Mouse (Mus musculus): ENCODE results near the gene Dpf3. TPM values are rescaled to one million over a fixed set of nuclear protein-coding genes. Genes with fewer than 3 reads are reported as not detected.

Dpf3 gene
- polyA plus RNA-seq, 1 experiment from 2014 or later: 13.0 TPM

DNA sequence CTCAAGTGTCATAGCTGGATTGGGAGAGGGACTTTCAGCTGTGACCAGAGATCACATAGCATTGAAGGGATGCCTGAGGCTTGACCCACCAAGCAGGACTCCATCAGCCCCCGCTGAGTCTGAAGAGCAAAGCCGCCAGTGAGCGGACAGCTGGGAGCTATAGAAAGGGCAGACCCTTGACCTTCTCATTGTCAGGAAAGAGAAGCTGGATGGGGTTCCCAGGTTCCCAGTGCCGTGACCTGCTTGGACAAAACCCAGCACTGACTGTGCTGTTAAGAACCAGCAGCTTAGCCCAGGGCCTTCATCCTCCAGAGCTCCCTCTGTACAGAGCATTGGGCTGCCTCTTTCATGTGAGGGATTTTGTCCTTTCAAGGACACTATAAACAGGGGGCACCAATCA is 260.5 kb downstream of the Dpf3 start:
- H3K9ac ChIP-seq (ENCODE audit: low read depth, low read length): no peak overlapping the region
- no peak for ATAC-seq (replicated peaks; ENCODE audit: low FRiP score)

DNA sequence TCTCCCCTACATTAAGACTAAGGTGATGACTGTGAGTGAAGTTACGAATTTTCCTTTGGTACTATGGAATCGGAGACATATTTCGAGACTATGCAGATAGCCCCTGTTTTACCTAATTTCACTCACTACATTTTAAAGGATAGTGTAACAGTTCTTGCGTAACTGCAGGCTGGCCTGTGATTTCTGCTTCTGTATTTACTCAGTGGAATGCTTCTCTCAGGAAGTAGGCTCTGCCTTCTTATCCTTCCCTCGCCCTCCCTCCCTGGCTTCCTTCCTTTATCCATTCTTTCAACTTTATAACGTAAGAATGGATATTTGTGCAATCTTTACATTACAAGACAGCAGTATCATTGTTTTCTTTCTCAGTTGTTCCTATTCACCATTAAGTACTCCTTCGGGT is 266.6 kb downstream of the Dpf3 start:
- Histone ChIP-seq H3K36me3 (ENCODE audit: control insufficient read depth, insufficient read depth, low read length) (no peaks in the 10 kb centered on the region), H3K27ac (ENCODE audit: low read depth, low read length) (no peak overlapping the region), H3K4me1 (replicated peaks; ENCODE audit: control insufficient read depth, insufficient read depth, low read length) (no peaks in the 10 kb centered on the region), H3K9me3 (ENCODE audit: control insufficient read depth, low read length) (no peaks in the 10 kb centered on the region), H3K4me2 (no peak overlapping the region), H3K27me3 (replicated peaks; ENCODE audit: control insufficient read depth, insufficient read depth, low read length) (no peaks in the 10 kb centered on the region), H3K4me3 (ENCODE audit: low read depth, low read length) (no peak overlapping the region), H3K9ac (ENCODE audit: low read depth, low read length) (no peak overlapping the region)
- WGBS: 61% methylated on average over 7 of the region's 7 CpGs
- no peak for ATAC-seq (replicated peaks; ENCODE audit: low FRiP score)
- DNase-seq (ENCODE audit: low spot score): no peak

More for the DNA sequence above, 260.5 kb downstream of the Dpf3 start:
- 76% methylated on average over 4 of the region's 4 CpGs for WGBS
- Histone ChIP-seq H3K4me1 (replicated peaks; ENCODE audit: control insufficient read depth, insufficient read depth, low read length) (no peaks in the 10 kb centered on the region), H3K36me3 (ENCODE audit: control insufficient read depth, insufficient read depth, low read length) (no peaks in the 10 kb centered on the region), H3K27ac (ENCODE audit: low read depth, low read length) (no peak overlapping the region), H3K9me3 (ENCODE audit: control insufficient read depth, low read length) (no peaks in the 10 kb centered on the region), H3K4me3 (ENCODE audit: low read depth, low read length) (no peak overlapping the region), H3K27me3 (replicated peaks; ENCODE audit: control insufficient read depth, insufficient read depth, low read length) (no peaks in the 10 kb centered on the region), H3K4me2 (no peak overlapping the region)
- no peak for DNase-seq (ENCODE audit: low spot score)

DNA sequence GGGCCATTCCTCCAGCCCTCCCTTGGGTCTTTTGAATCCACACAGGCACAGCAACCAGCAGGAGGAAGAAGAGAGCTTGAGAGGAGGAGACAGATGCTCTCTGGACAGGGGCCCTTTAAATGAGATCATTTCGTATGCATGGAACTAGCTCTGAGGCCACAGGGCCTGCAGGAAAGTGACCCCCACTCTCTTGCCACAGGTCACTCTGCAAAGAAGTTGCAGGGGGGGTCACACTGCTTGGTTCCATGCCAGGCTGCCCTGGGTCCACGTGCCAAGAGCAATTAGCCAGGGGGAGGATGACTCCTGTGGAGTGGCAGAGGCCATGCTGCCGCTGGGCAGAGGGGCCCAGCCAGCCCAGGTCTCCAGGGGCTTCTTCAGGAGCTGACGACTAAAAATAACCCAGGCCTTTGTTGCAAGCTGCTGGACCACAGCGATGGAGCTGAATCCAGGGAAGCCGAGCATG is 273.6 kb downstream of the Dpf3 start:
- no peaks in the 10 kb centered on the region for H3K9me3 ChIP-seq (ENCODE audit: control insufficient read depth, low read length)
- H3K27me3 ChIP-seq (replicated peaks; ENCODE audit: control insufficient read depth, insufficient read depth, low read length): no peaks in the 10 kb centered on the region
- no peaks in the 10 kb centered on the region for H3K36me3 ChIP-seq (ENCODE audit: control insufficient read depth, insufficient read depth, low read length)
- H3K4me2 ChIP-seq: no peak overlapping the region
- H3K27ac ChIP-seq (ENCODE audit: low read depth, low read length): no peak overlapping the region
- no peak overlapping the region for H3K9ac ChIP-seq (ENCODE audit: low read depth, low read length)
- DNase-seq (ENCODE audit: low spot score) (no peak), ATAC-seq (replicated peaks; ENCODE audit: low FRiP score) (no peak)
- H3K4me3 ChIP-seq (ENCODE audit: low read depth, low read length): no peak overlapping the region
- 59% methylated on average over 6 of the region's 6 CpGs for WGBS
- H3K4me1 ChIP-seq (replicated peaks; ENCODE audit: control insufficient read depth, insufficient read depth, low read length): peaks cover 12% of the 10 kb centered on the region; the same call in 1 of the 2 replicates

DNA sequence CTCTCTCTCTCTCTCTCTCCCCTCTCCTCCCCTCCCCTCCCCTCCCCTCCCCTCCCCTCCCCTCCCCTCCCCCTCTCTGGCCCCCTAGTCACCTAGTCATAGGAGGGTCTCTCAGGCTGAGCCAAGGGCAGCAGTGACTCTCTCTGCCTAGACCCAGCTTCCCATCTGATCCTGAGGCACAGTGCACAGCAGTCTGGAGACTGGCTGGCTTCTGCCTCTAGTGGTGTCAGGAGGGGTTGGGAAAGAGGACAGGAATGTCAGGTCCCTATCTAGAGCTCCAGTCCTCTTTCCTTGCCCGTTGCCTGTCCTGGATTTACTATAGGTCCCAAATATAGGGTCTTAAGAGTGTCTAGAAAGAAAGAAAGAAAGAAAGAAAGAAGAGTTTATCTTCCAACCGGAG is 275.5 kb downstream of the Dpf3 start:
- H3K4me2 ChIP-seq: no peak overlapping the region
- ATAC-seq (replicated peaks; ENCODE audit: low FRiP score) (no peak), DNase-seq (ENCODE audit: low spot score) (no peak)
- no peak overlapping the region for H3K4me3 ChIP-seq (ENCODE audit: low read depth, low read length)
- no peak overlapping the region for H3K27ac ChIP-seq (ENCODE audit: low read depth, low read length)
- no peaks in the 10 kb centered on the region for H3K27me3 ChIP-seq (replicated peaks; ENCODE audit: control insufficient read depth, insufficient read depth, low read length)
- no peaks in the 10 kb centered on the region for H3K9me3 ChIP-seq (ENCODE audit: control insufficient read depth, low read length)
- 58% methylated on average over 2 of the region's 2 CpGs for WGBS
- no peak overlapping the region for H3K9ac ChIP-seq (ENCODE audit: low read depth, low read length)
- H3K4me1 ChIP-seq (replicated peaks; ENCODE audit: control insufficient read depth, insufficient read depth, low read length): peaks cover 12% of the 10 kb centered on the region; the same call in 1 of the 2 replicates
- H3K36me3 ChIP-seq (ENCODE audit: control insufficient read depth, insufficient read depth, low read length): no peaks in the 10 kb centered on the region

DNA sequence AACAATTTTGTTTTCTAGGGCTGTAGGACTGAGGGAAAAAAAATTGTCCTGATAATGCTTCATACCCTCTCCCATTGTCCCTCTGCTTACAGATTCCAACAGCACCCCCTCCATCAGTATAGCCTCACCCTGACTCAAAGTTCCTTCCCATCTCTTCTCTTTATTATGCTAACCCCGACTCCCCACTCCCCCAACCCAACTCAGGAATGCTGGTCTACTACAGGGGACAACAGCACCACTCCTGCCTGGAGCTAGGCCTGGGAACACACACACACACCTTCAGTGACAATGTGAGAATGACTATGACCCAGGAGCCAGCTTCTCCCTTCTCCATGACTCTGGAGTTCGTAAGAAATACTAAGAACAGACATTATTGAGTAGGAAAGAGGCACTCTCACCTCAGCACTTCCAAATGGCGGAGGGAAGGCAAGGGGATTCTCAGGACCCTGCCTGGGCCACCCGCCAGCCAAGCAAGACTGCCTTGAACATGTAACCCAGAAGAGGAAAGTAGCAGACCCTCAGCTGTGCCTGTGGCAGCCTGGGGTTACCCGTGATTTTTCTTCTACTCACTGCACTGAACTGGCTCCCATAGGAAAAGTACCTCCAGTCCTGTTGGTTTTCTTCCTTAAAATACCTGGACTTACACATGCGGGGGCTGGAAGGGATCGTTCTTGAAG is 276.2 kb downstream of the Dpf3 start:
- H3K4me1 ChIP-seq (replicated peaks; ENCODE audit: control insufficient read depth, insufficient read depth, low read length): peaks cover 12% of the 10 kb centered on the region; the same call in 1 of the 2 replicates
- 76% methylated on average over 7 of the region's 7 CpGs for WGBS
- H3K4me2 ChIP-seq: no peak overlapping the region
- no peak overlapping the region for H3K9ac ChIP-seq (ENCODE audit: low read depth, low read length)
- H3K27me3 ChIP-seq (replicated peaks; ENCODE audit: control insufficient read depth, insufficient read depth, low read length): no peaks in the 10 kb centered on the region
- DNase-seq (ENCODE audit: low spot score) (no peak), ATAC-seq (replicated peaks; ENCODE audit: low FRiP score) (no peak)
- H3K4me3 ChIP-seq (ENCODE audit: low read depth, low read length): no peak overlapping the region
- H3K36me3 ChIP-seq (ENCODE audit: control insufficient read depth, insufficient read depth, low read length): no peaks in the 10 kb centered on the region
- H3K27ac ChIP-seq (ENCODE audit: low read depth, low read length): no peak overlapping the region
- no peaks in the 10 kb centered on the region for H3K9me3 ChIP-seq (ENCODE audit: control insufficient read depth, low read length)

DNA sequence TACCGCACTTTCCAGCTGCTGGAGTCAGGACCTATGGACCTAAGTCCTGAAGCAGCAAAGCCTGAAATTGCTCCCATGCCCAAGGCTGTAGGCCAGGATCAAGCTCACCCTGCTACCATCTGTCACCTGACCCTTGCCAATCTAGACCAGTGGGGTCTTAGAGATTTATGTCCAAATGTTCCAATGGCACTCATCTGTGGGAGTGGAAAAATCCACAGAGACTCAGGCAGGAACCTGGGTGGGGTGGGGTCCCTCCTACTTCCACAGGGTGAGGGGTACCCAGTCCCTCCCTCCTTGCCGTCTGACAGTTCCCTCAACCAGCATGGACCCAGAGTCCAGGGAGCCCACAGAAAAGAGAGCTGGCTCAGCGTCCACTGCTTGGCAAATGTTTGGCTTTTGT is 276.8 kb downstream of the Dpf3 start:
- ATAC-seq (replicated peaks; ENCODE audit: low FRiP score) (no peak), DNase-seq (ENCODE audit: low spot score) (no peak)
- Histone ChIP-seq H3K36me3 (ENCODE audit: control insufficient read depth, insufficient read depth, low read length) (no peaks in the 10 kb centered on the region), H3K4me1 (replicated peaks; ENCODE audit: control insufficient read depth, insufficient read depth, low read length) (peaks cover 12% of the 10 kb centered on the region; the same call in 1 of the 2 replicates), H3K27me3 (replicated peaks; ENCODE audit: control insufficient read depth, insufficient read depth, low read length) (no peaks in the 10 kb centered on the region), H3K4me3 (ENCODE audit: low read depth, low read length) (no peak overlapping the region), H3K27ac (ENCODE audit: low read depth, low read length) (no peak overlapping the region), H3K9me3 (ENCODE audit: control insufficient read depth, low read length) (no peaks in the 10 kb centered on the region), H3K4me2 (no peak overlapping the region), H3K9ac (ENCODE audit: low read depth, low read length) (no peak overlapping the region)
- 72% methylated on average over 3 of the region's 3 CpGs for WGBS

DNA sequence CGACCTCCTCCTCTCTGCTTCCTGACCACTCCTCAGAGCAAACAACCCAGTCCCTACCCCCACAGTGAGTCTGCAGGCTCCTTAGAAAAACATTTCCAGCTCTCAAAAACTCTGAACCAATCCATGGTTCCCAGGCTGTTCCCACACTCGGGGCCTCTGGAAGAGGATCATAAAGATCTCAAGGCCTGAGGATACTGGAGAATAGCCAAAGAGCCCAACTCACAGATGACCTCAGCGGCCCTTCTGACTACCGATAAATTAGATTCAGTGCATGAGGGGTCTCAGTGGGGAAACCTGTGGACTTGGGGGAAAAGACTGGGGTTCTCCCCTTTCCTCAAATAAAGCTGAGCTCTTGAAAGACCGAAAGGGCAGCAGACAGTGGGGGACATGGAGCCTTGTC is 277.2 kb downstream of the Dpf3 start:
- no peaks in the 10 kb centered on the region for H3K36me3 ChIP-seq (ENCODE audit: control insufficient read depth, insufficient read depth, low read length)
- no peak overlapping the region for H3K4me3 ChIP-seq (ENCODE audit: low read depth, low read length)
- ATAC-seq (replicated peaks; ENCODE audit: low FRiP score) (no peak), DNase-seq (ENCODE audit: low spot score) (no peak)
- no peak overlapping the region for H3K27ac ChIP-seq (ENCODE audit: low read depth, low read length)
- H3K9ac ChIP-seq (ENCODE audit: low read depth, low read length): no peak overlapping the region
- H3K4me1 ChIP-seq (replicated peaks; ENCODE audit: control insufficient read depth, insufficient read depth, low read length): peaks cover 12% of the 10 kb centered on the region; the same call in 1 of the 2 replicates
- 69% methylated on average over 5 of the region's 5 CpGs for WGBS
- no peak overlapping the region for H3K4me2 ChIP-seq
- H3K9me3 ChIP-seq (ENCODE audit: control insufficient read depth, low read length): no peaks in the 10 kb centered on the region
- H3K27me3 ChIP-seq (replicated peaks; ENCODE audit: control insufficient read depth, insufficient read depth, low read length): no peaks in the 10 kb centered on the region

DNA sequence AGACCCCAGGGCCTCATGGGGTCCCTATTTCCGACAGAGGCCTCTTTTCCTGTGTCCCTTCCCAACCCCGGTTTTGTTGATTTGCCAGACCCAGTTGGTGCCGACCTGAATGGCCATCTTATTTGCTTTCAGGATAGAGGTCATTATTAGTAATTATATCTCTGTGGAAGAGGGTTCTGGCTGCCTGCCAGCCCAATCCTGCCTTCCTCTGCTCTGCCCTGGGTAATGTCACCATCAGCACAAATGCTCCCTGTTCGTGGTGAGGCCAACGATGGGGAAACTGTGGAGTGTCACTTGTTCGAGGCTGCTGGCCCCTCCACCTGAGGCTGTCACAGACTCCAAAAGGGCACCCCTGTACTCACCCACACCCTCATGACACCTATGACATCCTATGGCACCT is 278.1 kb downstream of the Dpf3 start:
- Histone ChIP-seq H3K4me2 (no peak overlapping the region), H3K4me1 (replicated peaks; ENCODE audit: control insufficient read depth, insufficient read depth, low read length) (peaks cover 12% of the 10 kb centered on the region; the same call in 1 of the 2 replicates), H3K9ac (ENCODE audit: low read depth, low read length) (no peak overlapping the region), H3K27me3 (replicated peaks; ENCODE audit: control insufficient read depth, insufficient read depth, low read length) (no peaks in the 10 kb centered on the region), H3K9me3 (ENCODE audit: control insufficient read depth, low read length) (no peaks in the 10 kb centered on the region), H3K27ac (ENCODE audit: low read depth, low read length) (no peak overlapping the region), H3K4me3 (ENCODE audit: low read depth, low read length) (no peak overlapping the region), H3K36me3 (ENCODE audit: control insufficient read depth, insufficient read depth, low read length) (no peaks in the 10 kb centered on the region)
- no peak for DNase-seq (ENCODE audit: low spot score)
- ATAC-seq (replicated peaks; ENCODE audit: low FRiP score): no peak
- WGBS: 43% methylated on average over 6 of the region's 6 CpGs

DNA sequence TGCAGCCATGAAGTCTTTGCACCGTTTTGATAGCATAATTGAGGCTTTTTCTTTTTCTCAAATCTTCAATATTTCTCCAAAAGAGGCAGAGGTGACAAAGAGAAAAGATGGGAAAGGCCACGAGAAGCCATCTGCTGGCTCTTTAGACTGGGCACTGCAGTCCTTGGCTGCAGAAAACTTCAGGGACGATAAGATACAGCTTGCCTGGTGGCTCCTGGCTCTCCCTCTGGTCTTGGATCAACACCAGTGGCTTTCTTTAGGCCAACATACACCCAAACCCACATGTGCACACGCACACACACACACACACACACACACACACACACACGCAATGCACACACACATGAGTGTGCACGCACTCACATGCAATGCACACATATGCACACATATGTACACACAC is 278.7 kb downstream of the Dpf3 start:
- no peaks in the 10 kb centered on the region for H3K36me3 ChIP-seq (ENCODE audit: control insufficient read depth, insufficient read depth, low read length)
- ATAC-seq (replicated peaks; ENCODE audit: low FRiP score) (no peak), DNase-seq (ENCODE audit: low spot score) (no peak)
- no peak overlapping the region for H3K4me3 ChIP-seq (ENCODE audit: low read depth, low read length)
- H3K27ac ChIP-seq (ENCODE audit: low read depth, low read length): no peak overlapping the region
- WGBS: 63% methylated on average over 6 of the region's 6 CpGs
- peaks cover 12% of the 10 kb centered on the region; the same call in 1 of the 2 replicates for H3K4me1 ChIP-seq (replicated peaks; ENCODE audit: control insufficient read depth, insufficient read depth, low read length)
- no peaks in the 10 kb centered on the region for H3K27me3 ChIP-seq (replicated peaks; ENCODE audit: control insufficient read depth, insufficient read depth, low read length)
- H3K9ac ChIP-seq (ENCODE audit: low read depth, low read length): no peak overlapping the region
- no peaks in the 10 kb centered on the region for H3K9me3 ChIP-seq (ENCODE audit: control insufficient read depth, low read length)
- no peak overlapping the region for H3K4me2 ChIP-seq
